Mouse (Mus musculus): ENCODE measurements around the gene Gpr142. TPM values are rescaled to one million over a fixed set of nuclear protein-coding genes. Genes with fewer than 3 reads are reported as not detected.

Gene Gpr142
- polyA plus RNA-seq, 1 experiment from 2014 or later = not detected

- Histone ChIP-seq H3K9me3 (peaks cover 3% of the 10 kb centered on the region; the same call in 1 of the 2 replicates), H3K4me1 (peaks cover 61% of the 10 kb centered on the region), H3K27ac (replicated peaks) (peak overlapping the region; percentile 83), H3K27me3 (replicated peaks; ENCODE audit: low read depth, poor library complexity, severe bottlenecking) (no peaks in the 10 kb centered on the region), H3K36me3 (replicated peaks) (no peaks in the 10 kb centered on the region), H3K4me3 (peak overlapping the region; percentile 29)
- DNase-seq (ENCODE audit: low spot score) = peak; percentile 74
- 1% methylated on average over 11 of the region's 11 CpGs for WGBS
Measured at GRCm38 (mm10) chr11:114823199-114823725, 24.5 kb downstream of the Gpr142 start.

GRCm38 (mm10) chr11:114826686-114827085, 28.0 kb downstream of the Gpr142 start:
- Histone ChIP-seq H3K4me3 (no peak overlapping the region), H3K27me3 (replicated peaks; ENCODE audit: low read depth, poor library complexity, severe bottlenecking) (no peaks in the 10 kb centered on the region), H3K9me3 (no peaks in the 10 kb centered on the region), H3K4me1 (peaks cover 61% of the 10 kb centered on the region), H3K36me3 (replicated peaks) (no peaks in the 10 kb centered on the region), H3K27ac (replicated peaks) (peak overlapping the region; percentile 55)
- peak; percentile 36 for DNase-seq (ENCODE audit: low spot score)
- 48% methylated on average over 5 of the region's 5 CpGs for WGBS

GRCm38 (mm10) chr11:114829499-114830432, 31.0 kb downstream of the Gpr142 start:
- no peaks in the 10 kb centered on the region for H3K36me3 ChIP-seq (replicated peaks)
- H3K27me3 ChIP-seq (replicated peaks; ENCODE audit: low read depth, poor library complexity, severe bottlenecking) = no peaks in the 10 kb centered on the region
- H3K9me3 ChIP-seq = no peaks in the 10 kb centered on the region
- H3K27ac ChIP-seq (replicated peaks) = peak overlapping the region; percentile 94
- peak; percentile 93 for DNase-seq (ENCODE audit: low spot score)
- H3K4me1 ChIP-seq = peaks cover 57% of the 10 kb centered on the region
- H3K4me3 ChIP-seq = peak overlapping the region; percentile 55
- WGBS = 6% methylated on average over 24 of the region's 24 CpGs

- no peak for DNase-seq (ENCODE audit: low spot score)
- peak overlapping the region; percentile 94 for H3K27ac ChIP-seq (replicated peaks)
- peak overlapping the region; percentile 55 for H3K4me3 ChIP-seq
- H3K27me3 ChIP-seq (replicated peaks; ENCODE audit: low read depth, poor library complexity, severe bottlenecking) = no peaks in the 10 kb centered on the region
- H3K9me3 ChIP-seq = no peaks in the 10 kb centered on the region
- WGBS = 8% methylated on average over 8 of the region's 8 CpGs
- H3K4me1 ChIP-seq = peaks cover 57% of the 10 kb centered on the region
- no peaks in the 10 kb centered on the region for H3K36me3 ChIP-seq (replicated peaks)
Measured at GRCm38 (mm10) chr11:114830433-114830773, 31.7 kb downstream of the Gpr142 start.

- Histone ChIP-seq H3K36me3 (replicated peaks) (no peaks in the 10 kb centered on the region), H3K9me3 (no peaks in the 10 kb centered on the region), H3K27ac (replicated peaks) (no peak overlapping the region; the same call in 1 of the 2 replicates), H3K4me1 (peaks cover 62% of the 10 kb centered on the region), H3K4me3 (no peak overlapping the region), H3K27me3 (replicated peaks; ENCODE audit: low read depth, poor library complexity, severe bottlenecking) (no peaks in the 10 kb centered on the region)
- 65% methylated on average over 5 of the region's 5 CpGs for WGBS
- DNase-seq (ENCODE audit: low spot score) = no peak
Measured at GRCm38 (mm10) chr11:114833166-114833565, 34.4 kb downstream of the Gpr142 start.

GRCm38 (mm10) chr11:114843818-114844463, 45.2 kb downstream of the Gpr142 start:
- H3K27me3 ChIP-seq (replicated peaks; ENCODE audit: low read depth, poor library complexity, severe bottlenecking) = peaks cover 5% of the 10 kb centered on the region
- H3K4me3 ChIP-seq = peak overlapping the region; percentile 40
- H3K9me3 ChIP-seq = peaks cover 9% of the 10 kb centered on the region; the same call in 1 of the 2 replicates
- H3K36me3 ChIP-seq (replicated peaks) = no peaks in the 10 kb centered on the region
- peak; percentile 69 for DNase-seq (ENCODE audit: low spot score)
- H3K4me1 ChIP-seq = peaks cover 39% of the 10 kb centered on the region
- WGBS = 4% methylated on average over 8 of the region's 8 CpGs
- peak overlapping the region; percentile 85 for H3K27ac ChIP-seq (replicated peaks)

GRCm38 (mm10) chr11:114844464-114845220, 45.9 kb downstream of the Gpr142 start:
- Histone ChIP-seq H3K9me3 (peaks cover 9% of the 10 kb centered on the region; the same call in 1 of the 2 replicates), H3K27me3 (replicated peaks; ENCODE audit: low read depth, poor library complexity, severe bottlenecking) (peaks cover 12% of the 10 kb centered on the region), H3K27ac (replicated peaks) (peak overlapping the region; percentile 85), H3K4me1 (peaks cover 46% of the 10 kb centered on the region), H3K4me3 (peak overlapping the region; percentile 40), H3K36me3 (replicated peaks) (no peaks in the 10 kb centered on the region)
- no peak for DNase-seq (ENCODE audit: low spot score)
- WGBS = 65% methylated on average over 7 of the region's 7 CpGs

- Histone ChIP-seq H3K4me3 (no peak overlapping the region), H3K4me1 (peaks cover 63% of the 10 kb centered on the region), H3K9me3 (0 out of 2 replicates have a peak, but pooled peaks cover 3% of the 10 kb centered on the region), H3K27ac (replicated peaks) (no peak overlapping the region), H3K36me3 (replicated peaks) (no peaks in the 10 kb centered on the region), H3K27me3 (replicated peaks; ENCODE audit: low read depth, poor library complexity, severe bottlenecking) (peaks cover 29% of the 10 kb centered on the region)
- 67% methylated on average over 4 of the region's 4 CpGs for WGBS
- DNase-seq (ENCODE audit: low spot score) = no peak
Measured at GRCm38 (mm10) chr11:114846336-114846735, 47.6 kb downstream of the Gpr142 start.

- DNase-seq (ENCODE audit: low spot score) = no peak
- no peak overlapping the region for H3K4me3 ChIP-seq
- no peaks in the 10 kb centered on the region for H3K36me3 ChIP-seq (replicated peaks)
- H3K9me3 ChIP-seq = no peaks in the 10 kb centered on the region
- H3K27me3 ChIP-seq (replicated peaks; ENCODE audit: low read depth, poor library complexity, severe bottlenecking) = peaks cover 35% of the 10 kb centered on the region
- WGBS = 77% methylated on average over 5 of the region's 5 CpGs
- peak overlapping the region; percentile 7; the same call in 1 of the 2 replicates for H3K27ac ChIP-seq (replicated peaks)
- H3K4me1 ChIP-seq = peaks cover 69% of the 10 kb centered on the region
Measured at GRCm38 (mm10) chr11:114847008-114847407, 48.3 kb downstream of the Gpr142 start.

- no peak for DNase-seq (ENCODE audit: low spot score)
- 2% methylated on average over 2 of the region's 2 CpGs for WGBS
- H3K4me1 ChIP-seq = peaks cover 79% of the 10 kb centered on the region
- H3K27ac ChIP-seq (replicated peaks) = peak overlapping the region; percentile 94
- peaks cover 56% of the 10 kb centered on the region for H3K27me3 ChIP-seq (replicated peaks; ENCODE audit: low read depth, poor library complexity, severe bottlenecking)
- H3K36me3 ChIP-seq (replicated peaks) = peaks cover 3% of the 10 kb centered on the region; the same call in 1 of the 2 replicates
- H3K9me3 ChIP-seq = no peaks in the 10 kb centered on the region
- peak overlapping the region; percentile 88; the same call in 1 of the 2 replicates for H3K4me3 ChIP-seq
Measured at GRCm38 (mm10) chr11:114849572-114849971, 50.8 kb downstream of the Gpr142 start.

- Histone ChIP-seq H3K36me3 (replicated peaks) (peaks cover 7% of the 10 kb centered on the region; the same call in 1 of the 2 replicates), H3K4me1 (peaks cover 78% of the 10 kb centered on the region), H3K9me3 (no peaks in the 10 kb centered on the region), H3K27me3 (replicated peaks; ENCODE audit: low read depth, poor library complexity, severe bottlenecking) (peaks cover 56% of the 10 kb centered on the region), H3K27ac (replicated peaks) (peak overlapping the region; percentile 94), H3K4me3 (peak overlapping the region; percentile 88)
- peak; percentile 41 for DNase-seq (ENCODE audit: low spot score)
- 6% methylated on average over 5 of the region's 5 CpGs for WGBS
Measured at GRCm38 (mm10) chr11:114850066-114850451, 51.3 kb downstream of the Gpr142 start.

Measured in embryonic facial prominence, embryonic 10.5 days (tissue).